Mouse (Mus musculus) pancreas, adult 10 weeks (tissue): ENCODE data around the gene Mpig6b. TPM values are rescaled to one million over a fixed set of nuclear protein-coding genes. Genes with fewer than 3 reads are reported as not detected.

Experiments
- polyA plus RNA-seq: library from polyadenylated mRNA; stranded (reverse); fragments of 350-450 nt; fragmentation: Illumina TruSeq; extraction: RNeasy Lipid Tissue Mini Kit (QIAGEN cat#74804); gene quantifications from one replicate; pipeline ENCODE4 v1.2.3, GENCODE M21; 2015; ENCODE audit warnings: low read depth, low replicate concordance; ENCODE audit not compliant: insufficient read depth

The Mpig6b gene
- polyA plus RNA-seq, 1 experiment from 2014 or later, result not detected

Other genes starting within 250 kb of the Mpig6b start
- 14.8 TPM for gene Stk19, start 229.2 kb downstream of the Mpig6b start, polyA plus RNA-seq
- gene Dxo, start 229.2 kb downstream of the Mpig6b start, polyA plus RNA-seq, result 19.9 TPM
- gene Skiv2l, start 216.0 kb downstream of the Mpig6b start, polyA plus RNA-seq, result 24.5 TPM
- 11.5 TPM for gene Nelfe, start 215.8 kb downstream of the Mpig6b start, polyA plus RNA-seq
- 9.5 TPM for gene Cfb, start 203.7 kb downstream of the Mpig6b start, polyA plus RNA-seq
- gene Zbtb12, start 186.7 kb downstream of the Mpig6b start, polyA plus RNA-seq, result 1.5 TPM
- 4.5 TPM for gene Gm20547, start 184.1 kb downstream of the Mpig6b start, polyA plus RNA-seq
- gene C2, start 167.9 kb downstream of the Mpig6b start, polyA plus RNA-seq, result 22.8 TPM
- gene Ehmt2, start 167.7 kb downstream of the Mpig6b start, polyA plus RNA-seq, result 43.2 TPM
- 1.4 TPM for gene Slc44a4, start 151.7 kb downstream of the Mpig6b start, polyA plus RNA-seq
- 10.7 TPM for gene Neu1, start 134.9 kb downstream of the Mpig6b start, polyA plus RNA-seq
- 8.4 TPM for gene Hspa1b, start 106.9 kb downstream of the Mpig6b start, polyA plus RNA-seq
- not detected for gene Gm20481, start 96.3 kb downstream of the Mpig6b start, polyA plus RNA-seq
- 4.7 TPM for gene Hspa1a, start 94.0 kb downstream of the Mpig6b start, polyA plus RNA-seq
- not detected for gene Hspa1l, start 93.5 kb downstream of the Mpig6b start, polyA plus RNA-seq
- gene Lsm2, start 84.3 kb downstream of the Mpig6b start, polyA plus RNA-seq, result 7.8 TPM
- 23.4 TPM for gene Vars, start 65.2 kb downstream of the Mpig6b start, polyA plus RNA-seq
- 0.42 TPM for gene Vwa7, start 49.6 kb downstream of the Mpig6b start, polyA plus RNA-seq
- gene Sapcd1, start 38.2 kb downstream of the Mpig6b start, polyA plus RNA-seq, result 1.5 TPM
- 1.8 TPM for gene Msh5, start 19.4 kb downstream of the Mpig6b start, polyA plus RNA-seq
- gene Clic1, start 16.2 kb downstream of the Mpig6b start, polyA plus RNA-seq, result 36.2 TPM
- 19.5 TPM for gene Ddah2, start 7.1 kb downstream of the Mpig6b start, polyA plus RNA-seq
- not detected for gene Ly6g6c, start 796 bp downstream of the Mpig6b start, polyA plus RNA-seq
- gene Ly6g6e, start 10.7 kb upstream of the Mpig6b start, polyA plus RNA-seq, result not detected
- not detected for gene Ly6g6d, start 11.9 kb upstream of the Mpig6b start, polyA plus RNA-seq
- not detected for gene Ly6g6f, start 19.4 kb upstream of the Mpig6b start, polyA plus RNA-seq
- 25.5 TPM for gene Abhd16a, start 23.1 kb upstream of the Mpig6b start, polyA plus RNA-seq
- gene Ly6g5c, start 42.1 kb upstream of the Mpig6b start, polyA plus RNA-seq, result not detected
- gene Ly6g5b, start 49.2 kb upstream of the Mpig6b start, polyA plus RNA-seq, result not detected
- gene Gpank1, start 55.3 kb upstream of the Mpig6b start, polyA plus RNA-seq, result 8.6 TPM
- 52.8 TPM for gene Csnk2b, start 55.9 kb upstream of the Mpig6b start, polyA plus RNA-seq
- gene D17H6S53E, start 60.2 kb upstream of the Mpig6b start, polyA plus RNA-seq, result 6.8 TPM
- not detected for gene Apom, start 65.9 kb upstream of the Mpig6b start, polyA plus RNA-seq
- gene Bag6, start 69.0 kb upstream of the Mpig6b start, polyA plus RNA-seq, result 43.1 TPM
- gene Prrc2a, start 98.7 kb upstream of the Mpig6b start, polyA plus RNA-seq, result 89.4 TPM
- 2.3 TPM for gene Aif1, start 109.9 kb upstream of the Mpig6b start, polyA plus RNA-seq
- gene Lst1, start 122.3 kb upstream of the Mpig6b start, polyA plus RNA-seq, result 5.7 TPM
- 1.00 TPM for gene Ltb, start 128.3 kb upstream of the Mpig6b start, polyA plus RNA-seq
- gene Tnf, start 135.8 kb upstream of the Mpig6b start, polyA plus RNA-seq, result 0.50 TPM
- not detected for gene Lta, start 139.2 kb upstream of the Mpig6b start, polyA plus RNA-seq
- gene Gm16181, start 154.7 kb upstream of the Mpig6b start, polyA plus RNA-seq, result not detected
- 2.8 TPM for gene Atp6v1g2, start 167.5 kb upstream of the Mpig6b start, polyA plus RNA-seq
- 4.1 TPM for gene Nfkbil1, start 169.6 kb upstream of the Mpig6b start, polyA plus RNA-seq
- 92.0 TPM for gene Ddx39b, start 175.6 kb upstream of the Mpig6b start, polyA plus RNA-seq
- gene H2-D1, start 196.5 kb upstream of the Mpig6b start, polyA plus RNA-seq, result 153 TPM